Mouse (Mus musculus) cerebellum, adult 11-12 months (tissue): ENCODE measurements around the gene Olfr323.

Source experiments
- DNase-seq: peaks from one replicate; pipeline ENCODE4 v3.0.0; 2022

Gene Olfr323

GRCm38 (mm10) chr11:58630401-58630800 is at the start of gene Olfr323:
TSS of gene Olfr323 (minus strand) at chr11:58630501.
- no peak for DNase-seq

DNA sequence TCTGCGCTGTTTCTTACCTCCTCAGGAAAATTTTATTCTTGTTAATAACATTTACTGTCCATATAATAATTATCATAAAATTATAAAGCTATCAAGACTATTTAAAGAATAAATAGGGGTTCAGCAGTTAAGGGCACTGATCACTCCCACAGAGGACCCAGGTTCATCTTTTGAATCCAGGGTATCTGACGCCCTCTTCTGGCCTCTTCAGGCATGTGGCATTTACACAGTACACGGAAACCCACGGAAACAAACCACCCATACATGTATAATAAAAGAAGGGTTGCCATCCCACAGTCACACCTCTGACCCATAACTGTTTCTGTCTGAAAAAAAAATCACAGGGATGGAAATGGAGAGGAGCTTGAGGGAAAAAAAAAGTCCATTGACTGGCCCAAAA is 41.5 kb upstream of the Olfr323 start:
- DNase-seq = no peak

DNA sequence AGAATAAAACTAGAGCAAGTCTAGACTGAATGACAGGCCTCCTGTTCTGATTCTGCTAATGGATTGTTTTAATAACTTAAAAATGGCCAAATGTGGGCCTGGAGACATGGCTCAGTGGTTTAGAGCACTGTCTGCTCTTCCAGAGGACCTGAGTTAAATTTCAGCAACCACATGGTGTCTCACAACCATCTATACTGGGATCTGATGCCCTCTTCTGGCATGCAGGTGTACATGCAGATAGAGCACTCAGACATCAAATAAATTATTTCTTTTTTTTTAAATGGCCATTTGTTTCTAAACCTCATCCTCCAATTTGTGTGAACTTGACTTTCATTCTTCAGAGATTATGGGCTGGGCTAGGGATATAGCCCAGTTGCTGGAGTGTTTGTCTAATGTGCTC is 39.0 kb upstream of the Olfr323 start:
- no peak for DNase-seq

DNA sequence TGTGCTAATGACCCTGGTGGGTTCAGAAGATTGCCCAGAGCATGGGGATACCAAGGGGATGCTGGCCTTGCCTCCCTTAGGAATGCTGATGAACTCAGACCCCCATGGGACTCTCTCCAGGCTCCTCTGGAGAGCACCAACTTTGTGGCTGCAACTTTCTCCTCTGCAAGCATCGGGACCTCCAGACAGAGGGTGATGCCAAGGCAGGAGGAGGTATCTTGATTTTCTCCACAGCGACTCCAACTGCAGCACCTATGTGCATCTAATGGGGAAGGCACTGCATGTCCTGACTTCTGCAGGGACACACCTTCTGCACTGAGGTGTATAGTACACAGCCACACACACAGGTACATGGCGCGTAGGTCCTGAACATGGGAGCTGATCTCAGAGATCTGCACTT is 28.3 kb upstream of the Olfr323 start, which contains the start of gene Olfr322:
Olfr322 (plus strand) TSS at position 187 of the 400 bp plus-strand sequence.
- DNase-seq = no peak

DNA sequence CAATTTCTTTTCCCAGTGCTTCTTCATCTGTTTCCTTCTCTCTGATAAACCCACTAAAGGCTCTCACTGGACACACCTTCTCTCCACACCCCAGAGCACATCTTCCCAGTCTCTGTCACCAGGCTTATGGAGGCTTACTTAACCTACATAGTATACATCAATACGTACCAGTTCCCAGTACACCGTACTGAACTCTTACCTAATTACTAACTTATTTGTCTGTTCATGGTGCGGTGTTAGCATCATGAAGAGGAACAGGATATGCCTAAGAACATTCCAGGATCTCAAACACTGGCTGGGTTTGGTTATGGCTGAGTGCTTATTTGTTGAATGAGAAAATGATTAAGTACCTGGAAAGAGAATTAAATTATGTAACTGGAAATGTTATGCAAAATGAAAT is 24.9 kb upstream of the Olfr323 start:
- no peak for DNase-seq

DNA sequence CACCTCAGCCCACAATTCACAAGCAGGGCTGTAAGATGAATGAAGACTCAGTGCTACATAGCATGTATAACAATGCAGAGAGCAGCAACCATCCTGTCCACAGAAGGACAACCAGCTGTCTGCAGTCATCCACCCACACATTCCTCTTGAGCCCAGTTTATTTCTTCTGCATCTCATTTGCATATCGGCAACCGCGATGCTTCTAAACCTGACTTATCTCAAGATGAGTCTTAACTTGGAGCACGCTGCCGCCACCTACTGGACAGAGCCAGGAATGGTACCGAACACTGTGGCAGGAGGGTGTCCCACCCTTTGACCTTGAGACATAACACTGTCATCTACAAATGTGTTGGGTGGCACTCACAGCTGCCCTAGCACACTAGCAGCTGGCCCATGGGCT is 13.0 kb upstream of the Olfr323 start:
- no peak for DNase-seq

DNA sequence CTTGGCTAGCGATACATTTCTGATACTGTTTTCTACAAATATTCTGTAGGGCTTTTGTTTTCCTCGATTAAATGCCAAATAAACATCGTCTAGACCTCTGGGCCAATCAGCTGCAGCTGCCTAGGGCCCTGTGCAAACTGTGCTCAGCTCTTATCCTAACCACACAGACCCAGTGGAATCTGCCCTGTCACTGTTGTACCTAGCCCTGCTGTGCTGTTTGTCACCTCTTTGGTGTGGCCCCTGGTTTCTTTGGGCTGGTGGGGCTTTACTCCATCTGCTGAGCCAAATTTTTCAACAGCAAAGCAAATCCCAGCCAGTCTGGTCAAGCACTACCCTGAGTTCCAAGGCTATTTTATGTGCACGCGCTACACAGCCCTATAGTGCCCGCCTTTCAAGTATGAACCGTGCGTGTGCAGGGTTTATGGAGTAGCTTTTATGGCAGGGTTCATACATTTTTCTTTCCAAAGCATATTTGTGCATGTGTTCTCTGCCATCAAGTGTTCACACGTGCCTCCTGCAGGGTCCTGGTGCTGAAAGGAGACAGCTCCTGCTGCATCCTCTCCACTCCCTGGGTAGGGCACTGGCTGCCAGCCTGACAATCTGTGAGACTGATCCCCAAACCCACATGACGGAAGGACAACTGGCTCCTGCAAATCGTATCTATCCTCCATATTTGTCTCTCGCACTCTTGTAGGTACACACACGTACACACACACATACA is 11.5 kb upstream of the Olfr323 start:
- no peak for DNase-seq

GRCm38 (mm10) chr11:58641057-58641456 is 10.8 kb upstream of the Olfr323 start:
- no peak for DNase-seq

- DNase-seq = no peak
Measured at GRCm38 (mm10) chr11:58640272-58640867, 10.1 kb upstream of the Olfr323 start, which contains the start of gene Trim58. TSS of gene Trim58 (plus strand) at chr11:58640465.

GRCm38 (mm10) chr11:58638176-58638701 is 7.9 kb upstream of the Olfr323 start:
- DNase-seq = no peak

- DNase-seq = no peak
Measured at GRCm38 (mm10) chr11:58636376-58636977, 6.2 kb upstream of the Olfr323 start.

GRCm38 (mm10) chr11:58634878-58635277 is 4.6 kb upstream of the Olfr323 start:
- no peak for DNase-seq

DNA sequence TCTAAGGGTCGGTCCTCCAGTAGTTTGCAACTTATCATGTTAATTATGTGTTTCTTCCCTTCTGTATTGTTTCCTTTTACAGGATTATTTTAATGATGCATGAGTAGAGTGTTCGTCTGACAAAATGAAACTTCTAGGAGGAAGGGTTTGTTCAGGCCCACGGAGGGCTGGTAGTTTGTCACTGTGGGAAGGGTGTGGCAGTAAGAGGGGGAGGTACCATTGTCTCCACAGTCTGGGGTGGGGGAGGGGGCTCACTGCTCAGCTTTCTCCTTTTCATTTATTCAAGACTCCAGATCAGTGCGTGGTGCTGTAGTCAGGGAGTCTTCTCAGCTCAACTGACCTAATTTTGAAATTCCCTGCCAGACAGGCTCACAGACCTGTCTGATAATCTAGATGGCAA is 4.2 kb downstream of the Olfr323 start:
- no peak for DNase-seq

DNA sequence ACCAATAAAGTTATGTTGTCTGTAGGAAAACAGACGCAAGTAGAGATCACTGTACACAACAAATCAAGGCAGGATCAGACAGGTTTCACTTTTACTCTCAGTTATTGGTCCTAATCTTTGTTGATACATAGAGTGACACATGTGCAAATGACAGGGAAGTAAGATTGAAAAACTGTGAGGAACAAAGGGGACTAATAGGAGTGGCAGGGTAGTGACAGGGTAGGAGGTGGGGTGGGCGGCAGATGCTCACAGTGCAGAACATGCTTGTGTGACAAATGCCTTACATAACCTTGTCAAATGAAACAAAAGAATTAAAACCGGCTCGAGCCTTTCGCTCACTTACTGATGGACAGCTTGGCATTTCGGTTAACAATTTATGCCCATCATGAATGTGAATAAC is 11.5 kb downstream of the Olfr323 start:
- DNase-seq = no peak

DNA sequence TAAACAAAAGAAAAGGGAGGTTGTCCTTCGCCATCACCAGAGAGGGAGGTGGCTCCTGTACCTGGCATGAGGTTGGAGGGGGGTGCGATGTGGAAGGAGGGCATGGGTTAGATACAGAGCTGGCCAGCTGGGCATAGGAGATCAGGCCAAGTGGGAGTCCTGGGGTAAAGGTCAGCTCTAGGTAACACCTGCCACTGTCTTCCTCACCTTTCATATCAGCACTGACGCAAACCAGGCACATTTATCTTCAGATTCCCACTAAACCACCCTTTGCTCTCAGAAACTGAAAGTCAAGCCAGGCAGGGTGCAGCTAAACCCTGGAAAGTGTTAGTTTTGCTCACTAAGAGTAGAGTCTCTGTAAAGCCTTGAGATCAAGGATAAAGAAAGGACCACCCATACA is 11.9 kb downstream of the Olfr323 start:
- no peak for DNase-seq

GRCm38 (mm10) chr11:58615975-58616374 is 14.3 kb downstream of the Olfr323 start, which contains the start of gene 2210407C18Rik:
TSS of gene 2210407C18Rik (minus strand) at chr11:58616075.
- DNase-seq = no peak

DNA sequence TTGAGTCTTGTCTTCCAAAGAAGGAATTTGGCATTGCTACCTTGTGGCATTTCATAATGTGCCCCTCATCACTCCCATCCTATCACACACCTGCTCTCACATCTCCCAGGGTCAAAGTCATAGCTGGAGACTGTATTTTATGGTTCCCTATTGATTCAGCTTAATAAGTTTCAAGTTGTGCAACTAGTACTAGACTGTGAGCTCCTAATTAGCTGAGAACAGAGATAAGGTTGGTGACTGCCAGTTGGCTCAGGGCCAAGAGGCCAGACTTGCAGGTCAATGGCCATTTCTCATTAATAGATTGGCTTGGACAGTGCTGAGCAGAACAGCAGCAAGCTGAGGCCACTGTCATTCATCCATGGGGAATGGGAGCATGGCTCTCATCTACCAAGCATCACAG is 15.8 kb downstream of the Olfr323 start:
- DNase-seq = peak; percentile 2

DNA sequence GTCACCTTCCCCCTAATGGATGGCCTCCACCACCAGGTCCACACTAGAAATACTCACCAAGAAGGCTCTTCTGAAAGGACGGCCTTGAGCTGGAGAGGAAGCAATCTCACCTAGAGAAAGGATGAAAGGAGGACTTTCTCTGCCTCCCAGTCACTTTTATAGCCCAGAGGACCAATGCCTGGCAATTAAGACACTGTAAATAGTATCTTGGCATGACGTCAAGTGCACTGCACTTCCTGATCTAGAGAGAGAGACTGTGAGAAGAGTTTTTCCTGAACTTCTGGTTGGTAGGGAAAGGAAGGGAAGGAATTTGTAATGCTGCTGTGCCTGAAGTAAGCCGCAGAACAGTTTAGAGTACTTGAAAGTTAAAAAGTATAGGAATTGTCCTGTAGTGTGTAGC is 16.9 kb downstream of the Olfr323 start:
- DNase-seq = no peak

DNA sequence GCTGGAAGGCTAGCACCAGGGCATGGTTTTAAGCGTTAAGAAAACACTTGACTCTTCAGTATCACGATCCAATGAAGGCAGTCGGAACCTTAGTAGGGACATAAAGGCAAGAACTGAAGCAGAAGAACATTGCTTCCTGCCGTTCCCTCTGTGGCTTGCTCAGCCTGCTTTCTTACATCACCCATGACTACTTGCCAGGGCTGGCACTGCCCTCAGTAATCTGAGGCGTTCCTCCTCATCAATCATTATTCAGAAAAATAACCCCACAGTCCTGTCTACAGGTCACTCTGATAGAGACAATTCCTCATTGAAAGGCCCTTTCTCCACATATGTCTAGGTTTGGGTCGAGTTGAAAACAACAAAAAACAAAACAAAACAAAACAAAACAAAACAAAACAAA is 23.3 kb downstream of the Olfr323 start:
- DNase-seq = no peak

- no peak for DNase-seq
Measured at GRCm38 (mm10) chr11:58606177-58606919, 24.0 kb downstream of the Olfr323 start.

DNA sequence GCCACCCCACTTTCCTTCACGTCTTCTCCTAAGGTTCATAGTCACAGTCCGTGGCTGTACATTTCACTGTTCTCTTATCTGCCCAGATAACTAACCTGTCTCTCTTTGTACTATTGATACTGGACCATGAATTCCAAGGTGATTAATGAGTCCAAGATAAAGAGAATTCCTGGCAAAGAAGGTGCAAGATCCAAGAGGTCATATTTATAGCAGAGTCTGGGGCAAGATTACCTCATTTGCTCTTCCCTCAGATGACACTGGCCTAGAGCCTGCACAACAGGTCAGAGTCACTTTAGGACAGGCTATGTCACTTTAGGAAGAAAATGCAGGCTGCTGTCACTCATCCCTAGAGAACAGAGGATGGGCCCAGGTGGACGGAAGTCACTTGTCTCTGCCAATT is 25.1 kb downstream of the Olfr323 start:
- no peak for DNase-seq

- DNase-seq = no peak
Measured at GRCm38 (mm10) chr11:58604688-58605087, 25.6 kb downstream of the Olfr323 start.
